Mouse (Mus musculus): Measurements from ENCODE around the gene Dock8. TPM values are rescaled to one million over a fixed set of nuclear protein-coding genes. Genes with fewer than 3 reads are reported as not detected.
"Not testable (repeated sequence)": the region's sequence is repeated elsewhere in the genome, so short reads cannot be mapped to it uniquely, and the experiment has no call there.

The Dock8 gene
- total RNA-seq, 1 experiment from 2014 or later, result 33.8 TPM

DNA sequence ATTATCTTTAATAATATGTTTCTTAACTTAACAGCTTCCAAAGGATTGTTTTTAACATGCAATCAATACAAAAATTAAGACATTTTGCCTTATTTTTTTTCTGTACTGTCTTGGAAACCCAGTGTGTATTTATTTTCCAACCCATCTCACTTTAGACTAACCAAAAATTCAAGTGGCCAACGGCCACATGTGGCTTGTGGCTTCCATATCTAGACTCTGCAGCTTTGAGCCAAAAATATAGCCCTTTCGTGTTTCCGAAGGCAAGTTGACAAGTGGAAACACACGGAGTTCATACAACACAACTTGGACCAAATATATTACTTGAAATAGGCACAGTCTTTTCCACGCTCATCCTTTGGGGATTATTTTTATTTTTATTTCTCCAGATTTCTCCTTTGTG lies 773 bp upstream of the Dock8 start:
- no peak for DNase-seq

DNA sequence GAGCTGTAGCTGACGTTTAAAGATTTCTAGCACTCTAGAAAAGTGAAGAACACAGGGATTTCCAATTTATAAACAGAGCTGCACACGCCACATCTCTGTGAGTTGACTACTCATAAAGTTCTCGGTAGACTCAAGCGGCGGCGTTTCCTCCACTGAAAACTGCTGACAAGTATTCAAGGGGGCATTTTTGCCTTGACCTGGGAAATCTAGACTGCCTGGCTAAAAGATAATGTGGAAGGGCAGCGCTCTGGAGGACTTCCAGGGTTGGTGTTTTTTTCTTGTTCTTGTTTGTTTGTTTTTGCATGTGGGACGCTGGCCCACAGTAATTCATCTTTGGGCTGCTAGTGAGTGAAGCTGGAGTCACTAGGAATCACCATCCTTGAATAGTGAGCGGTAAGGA lies 819 bp downstream of the Dock8 start:
- DNase-seq, result no peak

DNA sequence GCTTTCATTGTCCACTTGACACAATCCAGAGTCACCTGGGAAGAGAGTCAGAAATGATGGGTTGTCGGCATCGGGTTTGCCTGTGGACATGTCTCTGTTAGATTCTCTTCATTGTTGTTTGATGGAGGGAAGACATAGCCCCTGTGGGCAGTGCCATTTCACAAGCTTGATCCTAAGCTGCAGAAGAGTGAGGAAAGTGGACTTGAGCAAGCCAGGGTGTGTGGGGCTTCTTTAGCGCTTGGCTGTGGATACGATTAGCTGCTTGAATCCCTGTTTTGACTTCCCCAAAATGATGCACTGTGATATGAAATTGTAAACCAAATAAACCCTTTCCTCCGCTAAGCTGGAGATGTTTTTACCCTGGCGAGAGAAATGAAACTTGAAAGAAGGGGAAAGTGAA lies 2.7 kb downstream of the Dock8 start:
- no peak for DNase-seq

DNA sequence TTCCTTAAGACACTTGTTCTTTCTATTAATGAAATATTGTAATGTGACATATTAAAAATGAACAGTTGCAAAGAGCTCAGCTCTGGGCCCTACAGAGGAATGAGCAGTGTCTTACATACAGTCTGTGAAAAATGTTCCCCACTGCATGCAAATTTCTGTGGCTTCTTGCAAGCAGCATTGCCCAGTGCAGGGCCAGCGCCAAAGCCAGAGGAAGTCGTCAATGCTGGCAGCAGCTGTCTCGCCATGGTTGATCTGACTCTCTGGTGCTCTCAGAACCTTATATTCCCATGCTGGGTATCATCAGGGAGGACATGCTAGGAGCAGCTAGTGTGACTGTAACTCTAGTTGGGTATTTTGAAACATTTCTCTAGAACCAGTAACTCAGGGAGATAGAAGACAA lies 3.5 kb downstream of the Dock8 start:
- no peak for DNase-seq

DNA sequence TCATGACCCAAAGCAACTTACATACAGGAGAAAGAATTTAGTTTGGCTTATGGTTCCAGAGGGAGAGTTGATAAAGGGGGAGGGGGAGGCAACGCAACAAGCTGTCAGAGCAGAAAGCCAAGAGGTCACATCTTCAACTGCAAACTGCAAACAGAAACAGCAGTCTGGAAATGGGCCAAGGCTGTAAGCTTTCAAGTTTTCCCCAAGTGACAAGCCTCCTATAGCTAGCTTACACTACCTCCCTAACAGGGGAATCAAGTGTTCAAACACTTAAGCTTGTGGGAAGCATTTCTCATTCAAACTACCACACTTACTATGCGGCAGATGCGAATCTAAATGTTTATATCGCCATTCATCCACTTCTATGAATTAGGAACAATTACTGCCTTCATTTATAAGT lies 4.5 kb downstream of the Dock8 start:
- no peak for DNase-seq

DNA sequence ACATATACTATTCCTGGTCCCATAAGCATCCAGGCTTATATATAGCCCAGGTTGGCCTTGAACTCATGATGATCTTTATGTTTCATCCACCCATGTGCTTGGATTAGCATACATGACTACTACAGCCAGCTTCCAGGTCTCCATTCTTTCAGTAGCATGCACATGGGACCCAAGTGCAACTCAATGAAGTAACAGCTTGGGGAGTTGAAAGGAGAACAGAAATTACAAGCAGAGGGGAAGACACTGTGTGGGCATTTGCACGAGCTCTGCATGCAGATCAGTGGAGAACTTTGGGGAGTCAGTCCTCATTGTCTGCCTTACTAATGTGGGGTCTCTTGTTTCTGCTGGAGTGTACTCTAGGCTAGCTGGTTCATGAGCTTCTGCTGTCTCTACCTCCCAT lies 7.4 kb downstream of the Dock8 start:
- no peak for DNase-seq

DNA sequence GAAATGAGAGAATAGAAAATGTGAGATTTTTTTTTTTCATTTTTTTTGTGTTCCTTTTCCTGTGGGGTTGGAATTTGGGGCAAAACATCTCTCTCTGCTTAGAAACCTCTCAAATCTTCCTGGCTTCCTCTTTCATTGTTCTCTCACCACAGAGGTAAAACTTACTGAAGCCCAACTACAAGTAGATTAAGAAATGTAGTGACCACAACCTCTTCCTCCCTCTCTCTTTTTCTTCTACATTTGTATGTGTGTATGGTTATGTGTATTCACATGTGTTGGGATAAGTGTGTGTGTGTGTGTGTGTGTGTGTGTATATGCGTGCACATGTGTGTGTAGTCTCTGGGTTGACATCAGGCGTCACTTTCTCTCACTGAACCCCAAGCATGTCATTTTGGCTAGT lies 9.2 kb downstream of the Dock8 start:
- DNase-seq, result no peak

DNA sequence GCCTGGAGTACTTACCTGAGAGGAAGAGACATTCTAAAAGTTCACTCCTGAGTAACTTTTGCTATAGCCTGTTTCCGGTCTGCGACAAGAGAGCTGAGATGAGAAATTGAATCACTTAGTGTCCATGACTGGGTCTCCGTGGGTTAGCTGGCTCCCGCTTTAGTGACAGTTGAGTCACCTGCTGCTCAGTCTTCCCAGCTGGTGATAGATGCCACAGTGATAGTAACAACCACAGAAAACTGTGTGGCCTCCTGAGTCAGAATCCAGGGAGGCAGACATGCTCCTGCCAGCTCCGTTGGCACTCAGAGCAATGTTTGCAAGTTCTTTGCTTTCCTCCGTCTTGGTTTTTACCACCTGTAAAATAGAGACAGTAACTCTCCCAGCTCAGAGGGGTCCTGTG lies 23.4 kb downstream of the Dock8 start:
- no peak for DNase-seq

DNA sequence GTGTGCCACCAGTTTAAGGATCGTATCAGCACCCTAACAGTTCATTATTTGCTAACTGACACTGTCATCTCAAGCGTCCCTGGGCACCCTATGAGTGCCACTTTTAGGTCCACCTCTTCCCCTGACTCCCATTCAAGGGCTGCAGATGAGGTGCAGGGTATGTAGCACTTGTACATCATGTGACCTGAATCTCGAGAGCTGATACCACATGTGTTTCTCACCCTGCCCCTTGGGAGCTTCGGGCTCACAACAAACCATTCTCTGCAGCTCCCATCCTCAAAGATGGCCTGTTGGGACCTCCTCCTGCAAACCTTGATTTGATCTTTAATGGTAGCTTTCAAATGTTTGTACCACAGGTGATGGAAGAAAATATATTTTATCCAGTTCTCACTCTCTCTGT lies 32.4 kb downstream of the Dock8 start:
- DNase-seq, result no peak

DNA sequence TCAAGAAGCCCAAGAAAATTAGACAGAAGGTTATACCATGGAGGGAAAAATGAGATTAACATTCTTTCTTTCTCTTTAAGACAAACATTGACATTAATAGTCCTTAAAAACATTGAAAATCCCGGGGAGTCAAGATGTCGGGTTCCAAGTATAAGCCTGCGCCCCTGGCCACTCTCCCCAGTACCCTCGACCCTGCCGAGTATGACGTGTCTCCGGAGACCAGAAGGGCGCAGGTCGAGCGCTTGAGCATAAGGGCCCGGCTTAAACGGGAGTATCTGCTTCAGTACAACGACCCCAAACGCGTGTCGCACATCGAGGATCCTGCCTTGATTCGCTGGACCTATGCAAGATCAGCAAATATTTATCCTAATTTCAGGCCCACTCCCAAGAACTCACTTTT lies 33.7 kb downstream of the Dock8 start:
- not testable (repeated sequence) for DNase-seq

DNA sequence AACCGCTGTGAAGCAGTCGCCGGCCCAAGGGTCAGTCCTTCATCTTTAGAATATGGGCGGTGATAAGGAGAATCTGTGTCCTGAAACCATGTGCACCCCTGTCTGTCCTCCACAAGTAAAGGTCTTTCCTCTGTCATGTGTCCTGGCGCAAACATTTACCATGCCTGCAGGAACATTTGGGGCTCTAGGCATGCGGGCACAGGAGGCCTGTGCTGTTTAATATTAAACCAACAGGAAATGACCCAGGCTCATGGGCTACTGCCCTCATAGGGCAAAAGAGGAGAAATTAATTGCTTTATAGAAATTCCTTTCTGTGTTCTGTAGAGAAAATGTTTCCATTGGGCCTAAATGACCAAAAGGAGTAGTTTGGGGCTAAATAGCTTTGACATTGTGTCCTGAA lies 36.5 kb downstream of the Dock8 start:
- no peak for DNase-seq

DNA sequence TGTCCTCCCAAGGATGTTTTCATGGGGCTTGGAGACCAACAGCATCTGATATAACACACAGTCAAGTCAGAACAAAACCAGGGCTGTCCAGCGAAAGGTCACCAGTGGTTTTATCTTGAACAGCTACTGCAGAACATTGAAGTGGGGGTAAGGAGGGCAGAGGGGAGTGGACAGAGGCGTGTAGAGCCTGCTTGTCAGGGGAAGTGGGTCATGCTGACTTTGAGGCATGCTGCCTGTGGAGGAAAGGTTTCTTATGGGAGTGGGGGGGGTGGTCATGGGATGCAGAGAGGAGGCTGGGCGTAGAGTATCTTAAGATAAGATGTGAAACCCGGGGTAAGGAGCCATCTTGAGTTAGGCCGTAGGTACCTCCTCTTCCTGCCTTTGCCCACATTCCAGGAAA lies 37.5 kb downstream of the Dock8 start:
- DNase-seq, result no peak

DNA sequence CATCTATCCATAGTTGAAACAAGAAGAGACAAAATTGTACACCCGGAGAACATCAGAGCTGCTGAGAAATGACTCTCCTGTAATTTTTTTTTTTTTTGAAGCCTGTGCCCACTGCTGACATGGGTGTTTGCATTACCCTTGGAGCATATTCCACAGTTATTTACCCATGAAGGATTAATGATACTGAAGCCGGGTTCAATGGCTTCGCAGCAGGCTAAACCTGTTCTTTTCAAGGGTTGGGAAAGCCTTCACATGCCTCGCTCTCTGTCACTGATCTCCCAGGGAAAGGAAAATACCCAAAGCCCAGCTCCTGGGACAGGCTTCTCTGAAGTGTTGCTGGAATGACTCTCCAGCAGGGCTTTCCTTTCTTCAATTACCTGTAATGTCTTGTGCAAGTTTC lies 37.9 kb downstream of the Dock8 start:
- no peak for DNase-seq

DNA sequence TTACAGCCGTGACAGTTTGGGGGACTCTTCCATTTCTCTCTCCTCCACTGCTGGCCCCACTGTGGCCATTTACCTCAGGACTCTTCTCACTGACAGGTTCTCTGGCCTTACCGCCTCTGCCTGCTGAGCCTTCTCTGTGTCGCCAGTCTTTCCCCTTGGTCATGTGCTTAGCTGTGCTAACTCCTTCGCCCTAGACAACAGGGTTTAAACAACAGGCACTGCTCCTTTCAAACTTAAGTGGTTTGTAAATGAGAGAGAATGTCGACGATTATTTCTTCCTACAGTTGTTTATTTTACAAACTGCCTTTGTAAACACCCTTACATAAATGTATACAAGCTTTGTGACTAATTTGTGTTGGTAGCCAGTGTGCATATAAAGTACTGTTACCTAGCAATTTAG lies 39.0 kb downstream of the Dock8 start:
- no peak for DNase-seq

DNA sequence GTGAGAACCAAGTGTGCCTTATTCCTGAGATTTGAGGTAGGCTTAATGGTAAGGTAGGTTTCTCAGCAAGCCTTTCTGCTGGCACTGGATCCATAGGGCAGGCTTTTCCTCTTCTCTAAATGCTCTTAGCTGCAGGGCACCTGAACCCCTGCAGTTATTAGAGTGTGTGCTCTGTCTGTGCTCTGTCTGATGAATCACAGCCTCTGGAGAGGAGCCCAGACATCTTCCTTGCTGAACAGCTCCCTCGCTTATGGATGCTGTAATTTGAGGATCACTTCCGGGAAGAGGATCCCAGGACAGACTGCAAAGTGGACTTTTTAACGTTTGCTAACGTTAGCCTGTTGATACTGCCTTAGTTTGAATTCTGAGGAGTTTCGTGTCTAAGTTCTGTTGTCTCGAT lies 41.9 kb downstream of the Dock8 start:
- peak; percentile 23 for DNase-seq

DNA sequence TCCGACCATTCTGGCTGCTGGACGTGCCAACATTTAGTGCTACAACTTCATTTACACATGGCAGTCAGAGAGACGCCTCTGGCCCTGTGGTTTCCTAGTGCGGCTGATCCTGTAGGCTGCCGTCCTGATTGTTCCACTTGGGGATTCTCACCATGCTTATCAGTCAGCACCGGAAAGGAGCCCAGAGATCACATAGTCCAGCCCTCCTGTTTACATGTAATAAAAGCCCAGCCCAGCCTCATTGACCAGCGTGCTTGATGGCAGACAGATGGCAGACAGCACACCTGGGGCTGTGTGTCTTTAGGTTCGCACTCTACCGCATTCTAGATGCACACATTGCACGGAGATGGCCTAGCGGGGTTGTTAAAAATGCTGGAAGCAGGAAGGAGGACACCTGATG lies 43.6 kb downstream of the Dock8 start:
- no peak for DNase-seq

DNA sequence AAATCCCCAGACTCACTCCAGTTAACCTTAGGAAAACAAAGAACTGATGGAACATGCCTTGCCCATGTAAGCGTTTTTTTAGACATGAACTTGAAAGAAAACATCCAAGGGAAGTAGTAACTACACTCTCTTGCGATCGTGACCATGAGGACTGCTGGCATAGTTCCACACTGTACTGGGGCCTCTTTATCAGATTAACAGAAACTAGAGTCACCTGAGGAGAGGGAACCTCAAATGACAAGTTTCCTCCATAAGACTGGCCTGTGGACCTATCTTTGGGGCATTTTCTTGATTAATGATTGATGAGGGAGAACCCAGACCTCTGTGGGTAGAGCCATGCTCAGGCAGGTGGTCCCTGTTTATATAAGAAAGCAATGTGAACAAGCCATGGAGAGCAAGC lies 44.7 kb downstream of the Dock8 start:
- no peak for DNase-seq

DNA sequence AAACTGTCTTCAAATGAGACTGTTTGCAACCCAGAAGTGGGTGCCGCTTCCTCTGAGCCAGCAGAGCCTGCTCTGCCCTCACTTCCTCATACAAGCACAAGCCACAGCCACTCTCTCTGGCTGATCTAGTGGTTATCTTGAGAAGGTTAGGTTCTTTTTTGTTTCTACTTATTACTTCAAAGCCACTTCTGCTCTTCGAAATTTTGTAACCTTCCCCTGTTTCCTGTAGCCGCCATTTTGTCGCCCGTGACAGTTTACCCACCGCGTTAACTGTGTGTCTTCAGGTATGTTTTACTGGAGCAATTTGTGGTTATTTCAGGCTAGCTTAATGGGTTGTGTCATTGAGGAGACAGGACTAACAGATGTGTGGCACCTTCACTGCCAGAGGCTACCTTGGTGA lies 53.0 kb downstream of the Dock8 start:
- no peak for DNase-seq

DNA sequence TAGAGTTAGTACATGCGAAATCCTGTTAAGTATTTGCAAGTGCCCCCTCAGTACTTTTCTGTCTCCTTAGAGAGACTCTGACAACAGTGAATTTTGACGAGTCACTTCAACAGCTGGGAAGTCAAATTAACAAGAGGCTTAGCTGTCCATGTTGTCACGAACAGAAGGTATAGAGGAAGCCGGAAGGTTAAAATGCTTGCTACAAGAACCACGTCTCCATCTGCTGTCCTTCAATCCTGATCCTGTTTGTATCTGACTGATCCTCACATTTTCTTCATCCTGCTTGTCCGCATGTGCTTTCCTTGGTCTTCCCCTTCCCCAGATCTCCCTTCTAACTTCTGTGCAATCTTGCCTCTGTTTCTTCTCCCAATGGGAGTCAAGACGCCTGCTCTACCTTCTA lies 53.8 kb downstream of the Dock8 start:
- DNase-seq, result no peak

DNA sequence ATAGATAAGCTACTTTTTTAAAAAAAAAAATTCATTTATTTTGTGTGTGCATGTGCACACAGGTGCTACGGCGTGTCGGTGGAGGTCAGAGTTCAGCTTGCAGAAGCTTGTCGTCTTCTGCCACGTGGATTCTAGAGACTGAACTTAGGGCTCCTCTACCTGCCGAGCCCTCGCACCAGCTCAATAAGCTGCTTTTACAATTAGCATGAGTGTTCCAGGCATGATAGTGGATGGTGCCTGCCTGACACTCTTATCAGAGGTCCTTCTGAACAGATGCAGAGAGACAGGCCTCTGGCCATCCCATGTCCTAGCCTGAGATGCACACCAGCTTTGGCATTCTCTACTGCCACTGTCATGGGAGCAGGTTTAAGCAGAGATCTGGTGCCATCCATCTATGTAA lies 55.7 kb downstream of the Dock8 start:
- DNase-seq, result no peak

DNA sequence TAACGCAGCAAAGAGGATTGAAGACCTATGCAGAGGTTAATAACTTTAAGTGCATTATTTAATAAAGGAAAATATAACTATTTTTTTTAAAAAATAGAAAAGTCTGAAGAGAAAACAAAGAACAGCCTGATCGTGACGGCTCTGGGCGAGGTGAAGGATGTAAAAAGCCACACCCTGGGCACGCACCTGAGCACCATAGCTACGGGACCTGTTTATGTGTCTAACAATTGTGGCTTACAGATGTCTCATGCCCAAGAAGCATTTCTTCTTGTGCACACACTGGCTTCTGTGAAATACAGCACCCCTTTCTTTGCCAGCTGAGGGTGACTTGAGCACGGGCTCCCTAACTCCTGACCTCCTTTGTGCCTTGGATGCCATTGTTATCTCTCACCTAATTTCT lies 56.2 kb downstream of the Dock8 start:
- DNase-seq, result no peak

DNA sequence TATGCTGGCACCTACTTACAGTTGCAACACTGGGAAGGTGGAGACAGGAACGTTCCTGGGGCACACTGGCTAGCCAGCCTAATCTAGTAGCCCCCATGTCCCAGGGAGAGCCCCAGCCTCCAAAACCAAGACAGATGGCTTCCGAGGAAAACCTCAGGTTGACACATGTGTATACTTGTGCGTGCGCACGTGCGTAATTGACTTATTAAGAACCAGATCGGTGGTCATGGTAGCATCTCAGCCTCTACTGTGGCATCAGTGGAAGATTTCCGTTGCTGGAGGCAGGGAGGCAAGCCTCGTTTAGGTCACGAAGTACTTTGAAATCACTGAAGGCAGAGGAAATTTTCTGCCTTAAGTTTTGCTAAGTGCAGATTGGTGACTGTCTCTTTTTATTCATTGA lies 56.9 kb downstream of the Dock8 start:
- DNase-seq, result no peak

DNA sequence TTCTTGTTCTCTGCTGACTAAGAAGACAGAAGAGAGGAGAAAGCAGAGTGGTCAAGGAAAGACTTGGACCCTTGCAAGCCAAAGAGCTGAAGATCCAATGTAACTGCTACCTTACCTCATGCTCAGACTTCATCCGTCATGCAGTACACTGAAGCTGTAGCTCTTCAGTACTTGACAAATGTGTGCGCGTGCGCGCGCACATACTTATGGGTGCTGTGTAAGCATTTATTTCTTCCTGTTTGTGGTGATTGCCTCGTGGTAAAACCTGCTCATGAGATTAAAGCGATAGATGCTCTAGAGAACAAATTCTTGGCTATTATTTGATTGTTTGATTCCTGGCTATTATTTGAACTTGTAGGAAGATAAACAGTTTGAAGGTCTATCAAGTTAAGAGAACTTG lies 58.5 kb downstream of the Dock8 start:
- DNase-seq, result no peak

DNA sequence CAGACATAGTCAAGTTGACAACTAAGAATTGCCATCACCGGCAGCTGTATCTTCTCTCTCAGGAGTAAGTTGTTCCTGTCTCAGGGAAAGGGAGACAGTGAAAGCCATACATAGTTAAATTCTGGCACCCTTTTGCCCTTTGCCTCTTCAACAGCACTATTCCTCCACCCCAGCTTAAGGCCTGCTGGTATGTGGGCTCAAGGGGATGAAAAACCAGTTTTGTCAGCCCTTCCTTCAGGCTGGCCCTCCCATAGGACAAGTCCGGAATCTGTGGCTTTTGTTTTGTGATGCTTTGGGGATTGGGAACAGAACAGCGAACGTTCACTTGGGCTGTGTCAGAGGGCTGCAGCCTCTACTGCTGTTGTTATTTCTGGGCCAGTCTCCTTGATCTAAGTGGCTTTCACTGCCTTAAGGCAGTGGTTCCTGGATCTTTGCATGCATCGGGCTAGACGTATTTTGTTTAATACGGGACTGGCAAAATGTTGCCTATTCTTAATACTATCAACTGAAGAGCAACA lies 60.6 kb downstream of the Dock8 start:
- DNase-seq, result no peak

DNA sequence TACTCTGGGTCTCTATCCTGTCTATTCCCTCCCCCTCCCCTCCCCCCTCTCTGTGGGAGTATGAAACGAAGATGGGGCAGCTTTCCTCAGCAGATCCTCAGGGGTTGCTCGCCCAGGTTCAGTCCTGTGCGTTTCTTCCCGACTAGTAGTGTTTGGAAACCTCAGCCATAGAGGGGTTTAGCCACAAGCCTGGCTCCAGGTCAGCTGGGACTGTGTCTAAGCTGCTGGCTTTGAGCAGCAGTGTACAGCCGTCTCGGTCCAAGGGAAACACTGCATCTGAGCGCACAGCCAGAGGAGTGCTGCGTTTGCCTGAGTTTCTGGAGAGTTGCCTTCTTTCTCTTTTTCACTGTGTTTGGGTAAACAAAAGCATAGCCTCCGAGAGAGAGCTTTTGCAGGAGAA lies 61.0 kb downstream of the Dock8 start:
- DNase-seq, result peak; percentile 14

Measured in adrenal gland, postnatal 14 days (tissue).